Mouse (Mus musculus) neural tube, embryonic 15.5 days (tissue): ENCODE data around the gene Nudt16l1. TPM values are rescaled to one million over a fixed set of nuclear protein-coding genes. Genes with fewer than 3 reads are reported as not detected.

Experiments
- polyA plus RNA-seq: library from polyadenylated mRNA; unstranded; fragments of >200 nt; fragmentation: Nextera tagmentation; extraction: Ambion mirVana; gene quantifications from 2 replicates; pipeline ENCODE4 v1.2.1, GENCODE M21; 2015

The Nudt16l1 gene
- polyA plus RNA-seq, 1 experiment from 2014 or later: 128 TPM

Other genes with a start within 250 kb of the Nudt16l1 start
- gene Nmral1, start 219.4 kb upstream of the Nudt16l1 start, polyA plus RNA-seq: 50.8 and 51.4 TPM in 2 replicates
- 119 and 120 TPM in 2 replicates for gene Hmox2, start 212.4 kb upstream of the Nudt16l1 start, polyA plus RNA-seq
- gene Cdip1, start 148.5 kb upstream of the Nudt16l1 start, polyA plus RNA-seq: 130 and 137 TPM in 2 replicates
- gene 4930562C15Rik, start 103.3 kb upstream of the Nudt16l1 start, polyA plus RNA-seq: 0.54 and 0.60 TPM in 2 replicates
- gene Ubald1, start 58.4 kb upstream of the Nudt16l1 start, polyA plus RNA-seq: 66.0 and 66.7 TPM in 2 replicates
- gene Mgrn1, start 52.5 kb upstream of the Nudt16l1 start, polyA plus RNA-seq: 122 and 125 TPM in 2 replicates
- 68.6 and 71.5 TPM in 2 replicates for gene Anks3, start 25.4 kb downstream of the Nudt16l1 start, polyA plus RNA-seq
- not detected in 2 replicates for gene Sept12, start 59.1 kb downstream of the Nudt16l1 start, polyA plus RNA-seq
- gene Smim22, start 68.5 kb downstream of the Nudt16l1 start, polyA plus RNA-seq: 0.47 and 10.6 TPM in 2 replicates
- 158 and 170 TPM in 2 replicates for gene Rogdi, start 74.8 kb downstream of the Nudt16l1 start, polyA plus RNA-seq
- gene Glyr1, start 111.1 kb downstream of the Nudt16l1 start, polyA plus RNA-seq: 170 and 172 TPM in 2 replicates
- gene Ubn1, start 111.3 kb downstream of the Nudt16l1 start, polyA plus RNA-seq: 11.1 and 14.6 TPM in 2 replicates
- 0.35 and 1.0 TPM in 2 replicates for gene Ppl, start 193.7 kb downstream of the Nudt16l1 start, polyA plus RNA-seq
- gene Sec14l5, start 208.3 kb downstream of the Nudt16l1 start, polyA plus RNA-seq: 0.33 and 0.34 TPM in 2 replicates